Mouse (Mus musculus) midbrain, embryonic 13.5 days (tissue): ENCODE data around the gene Gm12830. TPM values are rescaled to one million over a fixed set of nuclear protein-coding genes. Genes with fewer than 3 reads are reported as not detected.
A peak's percentile ranks its signal among the peaks of the same experiment; 100 is the strongest.

Experiments
- ATAC-seq: fragments of 200-750 bp; cut with Nextera tagmentation; 2 replicates; pipeline ENCODE4 v1.8.0; 2017; ENCODE audit warnings: mild to moderate bottlenecking, moderate TSS enrichment, moderate library complexity
- H3K27ac ChIP-seq: fragments of 300-500 bp; sonication (generic); 2 replicates; pipeline ENCODE4 v1.5.1; 2015; ENCODE audit warnings: inconsistent platforms, mild to moderate bottlenecking, moderate library complexity
- H3K27me3 ChIP-seq: fragments of 300-500 bp; sonication (generic); 2 replicates; pipeline ENCODE4 v1.6.1; 2015; ENCODE audit warnings: mild to moderate bottlenecking, inconsistent platforms
- H3K36me3 ChIP-seq: fragments of 300-500 bp; sonication (generic); 2 replicates; pipeline ENCODE4 v1.6.1; 2015; ENCODE audit warnings: mild to moderate bottlenecking, inconsistent platforms
- H3K4me1 ChIP-seq: fragments of 300-500 bp; sonication (generic); replicated peaks from 2 replicates; pipeline ENCODE4 v1.6.1; 2015; ENCODE audit warnings: inconsistent platforms
- H3K4me2 ChIP-seq: fragments of 300-500 bp; sonication (generic); replicated peaks from 2 replicates; pipeline ENCODE4 v1.6.1; 2015; ENCODE audit warnings: moderate library complexity, mild to moderate bottlenecking, inconsistent platforms
- H3K4me3 ChIP-seq: fragments of 300-500 bp; sonication (generic); replicated peaks from 2 replicates; pipeline ENCODE4 v1.5.1; 2015; ENCODE audit warnings: mild to moderate bottlenecking, inconsistent platforms
- H3K9ac ChIP-seq: fragments of 300-500 bp; sonication (generic); replicated peaks from 2 replicates; pipeline ENCODE4 v1.6.1; 2015; ENCODE audit warnings: mild to moderate bottlenecking, inconsistent platforms
- H3K9me3 ChIP-seq: fragments of 300-500 bp; sonication (generic); 2 replicates; pipeline ENCODE4 v1.6.1; 2016; ENCODE audit warnings: mild to moderate bottlenecking, inconsistent platforms
- WGBS: fragments of 180-500 bp; shearing (Covaris S2); methylation state at CpG from one replicate; pipeline ENCODE4 v1.1.7; 2015; 5-methylcytosine and 5-hydroxymethylcytosine counted together
- polyA plus RNA-seq: library from polyadenylated mRNA; unstranded; fragments of >200 nt; fragmentation: Nextera tagmentation; extraction: Ambion mirVana; gene quantifications from 2 replicates; pipeline ENCODE4 v1.2.1, GENCODE M21; 2015

Gene Gm12830
- polyA plus RNA-seq, 1 experiment from 2014 or later: 0.08 TPM

- Histone ChIP-seq H3K4me1 (no peaks in the 10 kb centered on the region), H3K9me3 (no peaks in the 10 kb centered on the region), H3K4me2 (no peak overlapping the region), H3K36me3 (no peaks in the 10 kb centered on the region), H3K4me3 (no peak overlapping the region), H3K27ac (no peak overlapping the region), H3K9ac (no peak overlapping the region), H3K27me3 (0 out of 2 replicates have a peak, but pooled peaks cover 1% of the 10 kb centered on the region)
- ATAC-seq: no peak
- WGBS: 79% methylated on average over 2 of the region's 2 CpGs
Measured at GRCm38 (mm10) chr4:114853968-114854367, 32.4 kb downstream of the Gm12830 start.

GRCm38 (mm10) chr4:114858426-114858825 lies 36.9 kb downstream of the Gm12830 start:
- no peaks in the 10 kb centered on the region for H3K4me1 ChIP-seq
- no peak overlapping the region for H3K4me2 ChIP-seq
- no peak overlapping the region for H3K9ac ChIP-seq
- H3K4me3 ChIP-seq: no peak overlapping the region
- 24% methylated on average over 5 of the region's 5 CpGs for WGBS
- peaks cover 3% of the 10 kb centered on the region; the same call in 1 of the 2 replicates for H3K27me3 ChIP-seq
- no peaks in the 10 kb centered on the region for H3K9me3 ChIP-seq
- no peak overlapping the region for H3K27ac ChIP-seq
- no peaks in the 10 kb centered on the region for H3K36me3 ChIP-seq
- ATAC-seq: no peak

GRCm38 (mm10) chr4:114863166-114863565 lies 41.6 kb downstream of the Gm12830 start:
- H3K36me3 ChIP-seq: no peaks in the 10 kb centered on the region
- WGBS: 84% methylated on average over 5 of the region's 5 CpGs
- no peak overlapping the region for H3K4me3 ChIP-seq
- no peaks in the 10 kb centered on the region for H3K9me3 ChIP-seq
- H3K4me1 ChIP-seq: 0 out of 2 replicates have a peak, but pooled peaks cover 3% of the 10 kb centered on the region
- no peak overlapping the region for H3K4me2 ChIP-seq
- H3K9ac ChIP-seq: no peak overlapping the region
- no peak for ATAC-seq
- peaks cover 3% of the 10 kb centered on the region for H3K27me3 ChIP-seq
- no peak overlapping the region for H3K27ac ChIP-seq

GRCm38 (mm10) chr4:114869765-114870490 lies 48.4 kb downstream of the Gm12830 start:
- WGBS: 68% methylated on average over 11 of the region's 11 CpGs
- H3K4me2 ChIP-seq: no peak overlapping the region

GRCm38 (mm10) chr4:114876441-114876972 lies 55.0 kb downstream of the Gm12830 start:
- no peak overlapping the region for H3K9ac ChIP-seq
- H3K9me3 ChIP-seq: no peaks in the 10 kb centered on the region
- no peak overlapping the region for H3K27ac ChIP-seq
- H3K27me3 ChIP-seq: no peaks in the 10 kb centered on the region
- H3K4me3 ChIP-seq: no peak overlapping the region
- 13% methylated on average over 8 of the region's 8 CpGs for WGBS
- peak; percentile 50; the same call in 1 of the 2 replicates for ATAC-seq
- no peak overlapping the region for H3K4me2 ChIP-seq
- 0 out of 2 replicates have a peak, but pooled peaks cover 3% of the 10 kb centered on the region for H3K4me1 ChIP-seq
- H3K36me3 ChIP-seq: no peaks in the 10 kb centered on the region

More at GRCm38 (mm10) chr4:114869765-114870490, 48.4 kb downstream of the Gm12830 start:
- Histone ChIP-seq H3K27me3 (no peaks in the 10 kb centered on the region; the same call in 1 of the 2 replicates), H3K36me3 (no peaks in the 10 kb centered on the region), H3K9ac (no peak overlapping the region), H3K9me3 (no peaks in the 10 kb centered on the region), H3K27ac (no peak overlapping the region), H3K4me1 (0 out of 2 replicates have a peak, but pooled peaks cover 3% of the 10 kb centered on the region), H3K4me3 (no peak overlapping the region)
- ATAC-seq: no peak

- Histone ChIP-seq H3K27ac (no peak overlapping the region), H3K4me3 (no peak overlapping the region), H3K9me3 (no peaks in the 10 kb centered on the region), H3K36me3 (no peaks in the 10 kb centered on the region), H3K27me3 (0 out of 2 replicates have a peak, but pooled peaks cover 4% of the 10 kb centered on the region), H3K4me1 (0 out of 2 replicates have a peak, but pooled peaks cover 3% of the 10 kb centered on the region), H3K9ac (no peak overlapping the region), H3K4me2 (no peak overlapping the region)
- WGBS: 70% methylated on average over 1 of the region's 1 CpGs
- peak; percentile 55; the same call in 1 of the 2 replicates for ATAC-seq
Measured at GRCm38 (mm10) chr4:114882232-114882631, 60.7 kb downstream of the Gm12830 start.

- H3K27ac ChIP-seq: no peak overlapping the region
- no peaks in the 10 kb centered on the region for H3K36me3 ChIP-seq
- no peak for ATAC-seq
Measured at GRCm38 (mm10) chr4:114897853-114898252, 76.3 kb downstream of the Gm12830 start.

GRCm38 (mm10) chr4:114899885-114900284 lies 78.4 kb downstream of the Gm12830 start:
- H3K4me2 ChIP-seq: no peak overlapping the region
- no peak for ATAC-seq
- H3K9ac ChIP-seq: no peak overlapping the region
- H3K36me3 ChIP-seq: no peaks in the 10 kb centered on the region
- H3K4me1 ChIP-seq: peaks cover 14% of the 10 kb centered on the region
- 8% methylated on average over 3 of the region's 3 CpGs for WGBS
- H3K4me3 ChIP-seq: no peak overlapping the region
- no peak overlapping the region for H3K27ac ChIP-seq
- H3K9me3 ChIP-seq: no peaks in the 10 kb centered on the region
- H3K27me3 ChIP-seq: peaks cover 93% of the 10 kb centered on the region

More at GRCm38 (mm10) chr4:114897853-114898252, 76.3 kb downstream of the Gm12830 start:
- 12% methylated on average over 4 of the region's 4 CpGs for whole genome bisulfite sequencing
- H3K4me1 ChIP-seq: peaks cover 12% of the 10 kb centered on the region
- H3K9ac ChIP-seq: no peak overlapping the region
- peaks cover 73% of the 10 kb centered on the region for H3K27me3 ChIP-seq
- no peak overlapping the region for H3K4me2 ChIP-seq
- H3K4me3 ChIP-seq: no peak overlapping the region
- H3K9me3 ChIP-seq: no peaks in the 10 kb centered on the region

GRCm38 (mm10) chr4:114900866-114901642 lies 79.5 kb downstream of the Gm12830 start:
- no peaks in the 10 kb centered on the region for H3K9me3 ChIP-seq
- no peak overlapping the region for H3K27ac ChIP-seq
- no peak overlapping the region for H3K9ac ChIP-seq
- H3K4me3 ChIP-seq: no peak overlapping the region; the same call in 1 of the 2 replicates
- no peak; the same call in 1 of the 2 replicates for ATAC-seq
- H3K4me1 ChIP-seq: peaks cover 14% of the 10 kb centered on the region
- no peak overlapping the region for H3K4me2 ChIP-seq
- no peaks in the 10 kb centered on the region for H3K36me3 ChIP-seq
- H3K27me3 ChIP-seq: peaks cover 100% of the 10 kb centered on the region
- WGBS: under 1% methylated on average over 33 of the region's 33 CpGs

GRCm38 (mm10) chr4:114901643-114902351 lies 80.3 kb downstream of the Gm12830 start:
- Histone ChIP-seq H3K9me3 (no peaks in the 10 kb centered on the region), H3K4me2 (peak overlapping the region; percentile 33), H3K27me3 (peaks cover 100% of the 10 kb centered on the region), H3K36me3 (no peaks in the 10 kb centered on the region), H3K4me3 (peak overlapping the region; percentile 21), H3K9ac (no peak overlapping the region), H3K4me1 (peaks cover 14% of the 10 kb centered on the region), H3K27ac (no peak overlapping the region)
- ATAC-seq: peak; percentile 22; the same call in 1 of the 2 replicates
- under 1% methylated on average over 42 of the region's 42 CpGs for WGBS
